Mouse (Mus musculus) stomach, embryonic 14.5 days (tissue): ENCODE measurements at regions not wholly inside any gene's neighbourhood (a gene's known extent, or its start where the extent isn't known, plus 50 kb on each side); places are given as distances from the start of the nearest gene placed in this dataset.
A peak's percentile ranks its signal among the peaks of the same experiment; 100 is the strongest.

Experiments
- ATAC-seq: fragments of 200-750 bp; cut with Nextera tagmentation; 2 replicates; pipeline ENCODE4 v1.8.0; 2017; ENCODE audit warnings: low read depth, moderate TSS enrichment; ENCODE audit not compliant: insufficient number of reproducible peaks, insufficient read depth, low FRiP score
- H3K27ac ChIP-seq: fragments of 300-500 bp; sonication (generic); 2 replicates; pipeline ENCODE4 v1.5.1; 2014; ENCODE audit warnings: mild to moderate bottlenecking, low read length, moderate library complexity, mixed read lengths
- H3K27me3 ChIP-seq: fragments of 300-500 bp; sonication (generic); 2 replicates; pipeline ENCODE4 v1.6.1; 2014; ENCODE audit warnings: low read length, control low read depth, mixed read lengths; ENCODE audit not compliant: control insufficient read depth, insufficient read depth
- H3K36me3 ChIP-seq: fragments of 300-500 bp; sonication (generic); 2 replicates; pipeline ENCODE4 v1.6.1; 2014; ENCODE audit warnings: mild to moderate bottlenecking, control low read depth, low read length, moderate library complexity, mixed read lengths; ENCODE audit not compliant: control insufficient read depth, insufficient read depth
- H3K4me1 ChIP-seq: fragments of 300-500 bp; sonication (generic); 2 replicates; pipeline ENCODE4 v1.6.1; 2014; ENCODE audit warnings: low read length, control low read depth, mixed read lengths; ENCODE audit not compliant: control insufficient read depth, insufficient read depth
- H3K4me2 ChIP-seq: fragments of 300-500 bp; sonication (generic); replicated peaks from 2 replicates; pipeline ENCODE4 v1.6.1; 2014; ENCODE audit warnings: low read depth, low read length, control low read depth
- H3K4me3 ChIP-seq: fragments of 300-500 bp; sonication (generic); 2 replicates; pipeline ENCODE4 v1.5.1; 2014; ENCODE audit warnings: low read depth, low read length, control low read depth
- H3K9ac ChIP-seq: fragments of 300-500 bp; sonication (generic); replicated peaks from 2 replicates; pipeline ENCODE4 v1.6.1; 2014; ENCODE audit warnings: low read depth, mild to moderate bottlenecking, control low read depth, low read length, moderate library complexity, mixed read lengths
- H3K9me3 ChIP-seq: fragments of 300-500 bp; sonication (generic); 2 replicates; pipeline ENCODE4 v1.6.1; 2016; ENCODE audit warnings: low read depth, low read length, control low read depth; ENCODE audit not compliant: control insufficient read depth
- WGBS: fragments of 180-500 bp; shearing (Covaris S2); extraction: QIAGEN DNeasy Blood & Tissue Kit; methylation state at CpG from one replicate; pipeline ENCODE4 v1.1.7; 2014; 5-methylcytosine and 5-hydroxymethylcytosine counted together

GRCm38 (mm10) chr10:99683310-99683709, 76.1 kb downstream of the Csl start:
- ATAC-seq: no peak
- WGBS: 52% methylated on average over 3 of the region's 3 CpGs
- no peaks in the 10 kb centered on the region for H3K4me1 ChIP-seq
- H3K36me3 ChIP-seq: no peaks in the 10 kb centered on the region
- H3K4me3 ChIP-seq: no peak overlapping the region
- no peaks in the 10 kb centered on the region for H3K27me3 ChIP-seq
- no peak overlapping the region for H3K4me2 ChIP-seq
- H3K9ac ChIP-seq: no peak overlapping the region
- H3K27ac ChIP-seq: no peak overlapping the region
- H3K9me3 ChIP-seq: no peaks in the 10 kb centered on the region

GRCm38 (mm10) chr10:99685911-99686310, 73.5 kb downstream of the Csl start:
- Histone ChIP-seq H3K4me3 (no peak overlapping the region), H3K9ac (no peak overlapping the region), H3K9me3 (no peaks in the 10 kb centered on the region), H3K27ac (no peak overlapping the region), H3K36me3 (no peaks in the 10 kb centered on the region), H3K27me3 (no peaks in the 10 kb centered on the region), H3K4me2 (no peak overlapping the region), H3K4me1 (no peaks in the 10 kb centered on the region)
- no peak for ATAC-seq
- WGBS: 54% methylated on average over 5 of the region's 5 CpGs

GRCm38 (mm10) chr10:99687011-99687410, 72.4 kb downstream of the Csl start:
- H3K36me3 ChIP-seq: no peaks in the 10 kb centered on the region
- no peak for ATAC-seq
- WGBS: 61% methylated on average over 4 of the region's 4 CpGs
- no peak overlapping the region for H3K4me2 ChIP-seq
- no peak overlapping the region for H3K4me3 ChIP-seq
- no peaks in the 10 kb centered on the region for H3K27me3 ChIP-seq
- no peaks in the 10 kb centered on the region for H3K4me1 ChIP-seq
- no peak overlapping the region for H3K9ac ChIP-seq
- H3K27ac ChIP-seq: no peak overlapping the region
- H3K9me3 ChIP-seq: no peaks in the 10 kb centered on the region

DNA sequence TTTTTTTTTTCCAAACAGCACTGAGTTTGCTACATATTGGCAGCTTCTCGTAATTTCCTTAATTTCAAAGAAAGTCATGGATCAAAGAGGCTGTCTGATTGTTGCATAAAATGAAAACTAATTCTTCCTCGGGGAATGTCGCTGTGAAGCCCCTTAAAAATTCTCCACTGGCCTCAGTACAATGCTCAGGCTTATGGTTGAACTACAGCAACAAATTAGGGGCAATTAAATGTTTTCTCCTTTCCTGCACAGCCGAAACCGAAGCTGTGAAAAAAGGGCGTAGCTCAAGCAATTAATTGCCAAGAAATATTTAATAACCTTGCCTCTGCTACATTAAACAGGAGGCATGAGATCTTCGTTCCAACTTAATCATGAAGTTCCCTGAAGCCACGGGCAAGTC, 61.8 kb downstream of the Csl start:
- 84% methylated on average over 8 of the region's 8 CpGs for WGBS

DNA sequence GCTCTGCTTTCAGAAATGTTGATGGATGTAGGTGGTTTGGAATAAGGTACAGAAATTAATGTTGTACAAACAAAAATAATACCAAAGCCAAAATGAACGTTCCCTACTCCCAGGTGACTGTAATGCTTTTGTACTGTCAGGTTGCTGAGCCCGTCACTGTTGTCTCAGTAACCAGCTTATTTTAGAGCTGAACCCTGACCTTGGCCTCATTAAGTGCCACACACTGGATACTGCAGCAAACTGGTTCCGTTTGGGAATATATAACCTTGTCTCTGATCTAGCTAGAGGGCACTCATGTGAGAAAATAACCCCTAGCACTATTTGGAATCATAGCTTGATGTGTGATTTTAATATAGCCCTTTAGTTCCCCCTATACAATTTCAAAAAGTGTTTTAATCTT, 60.0 kb downstream of the Csl start:
- H3K4me2 ChIP-seq: no peak overlapping the region
- no peaks in the 10 kb centered on the region for H3K27me3 ChIP-seq
- no peaks in the 10 kb centered on the region for H3K4me1 ChIP-seq
- no peak overlapping the region for H3K4me3 ChIP-seq
- no peaks in the 10 kb centered on the region for H3K36me3 ChIP-seq
- no peak for ATAC-seq
- H3K9ac ChIP-seq: no peak overlapping the region
- no peak overlapping the region for H3K27ac ChIP-seq
- 34% methylated on average over 3 of the region's 3 CpGs for WGBS
- no peaks in the 10 kb centered on the region for H3K9me3 ChIP-seq

More for the DNA sequence above, 61.8 kb downstream of the Csl start:
- Histone ChIP-seq H3K4me3 (no peak overlapping the region), H3K36me3 (no peaks in the 10 kb centered on the region), H3K9ac (no peak overlapping the region), H3K4me2 (no peak overlapping the region), H3K4me1 (no peaks in the 10 kb centered on the region), H3K27me3 (no peaks in the 10 kb centered on the region), H3K9me3 (no peaks in the 10 kb centered on the region), H3K27ac (no peak overlapping the region)
- ATAC-seq: no peak

- WGBS: 15% methylated on average over 2 of the region's 2 CpGs
- Histone ChIP-seq H3K36me3 (no peaks in the 10 kb centered on the region), H3K27ac (peak overlapping the region; percentile 27; the same call in 1 of the 2 replicates), H3K4me2 (no peak overlapping the region), H3K9me3 (no peaks in the 10 kb centered on the region), H3K9ac (no peak overlapping the region), H3K4me3 (no peak overlapping the region), H3K27me3 (no peaks in the 10 kb centered on the region), H3K4me1 (no peaks in the 10 kb centered on the region)
- peak; percentile 58; the same call in 1 of the 2 replicates for ATAC-seq
Measured at GRCm38 (mm10) chr10:99700052-99700777, 59.2 kb downstream of the Csl start.
